Mouse (Mus musculus) C2C12 (cell line): ENCODE results near the gene Phlpp1.

Experiments
- CTCF ChIP-seq: IDR thresholded peaks from one replicate; pipeline ENCODE4 v1.5.1; 2011; ENCODE audit not compliant: control insufficient read depth, insufficient read depth, insufficient read length
- MAX ChIP-seq: IDR thresholded peaks from one replicate; pipeline ENCODE4 v1.6.1; 2011; ENCODE audit warnings: mild to moderate bottlenecking, control low read depth
- USF1 ChIP-seq: IDR thresholded peaks from one replicate; pipeline ENCODE4 v1.6.1; 2011; ENCODE audit warnings: low read depth, mild to moderate bottlenecking, control low read depth, moderate library complexity

DNA sequence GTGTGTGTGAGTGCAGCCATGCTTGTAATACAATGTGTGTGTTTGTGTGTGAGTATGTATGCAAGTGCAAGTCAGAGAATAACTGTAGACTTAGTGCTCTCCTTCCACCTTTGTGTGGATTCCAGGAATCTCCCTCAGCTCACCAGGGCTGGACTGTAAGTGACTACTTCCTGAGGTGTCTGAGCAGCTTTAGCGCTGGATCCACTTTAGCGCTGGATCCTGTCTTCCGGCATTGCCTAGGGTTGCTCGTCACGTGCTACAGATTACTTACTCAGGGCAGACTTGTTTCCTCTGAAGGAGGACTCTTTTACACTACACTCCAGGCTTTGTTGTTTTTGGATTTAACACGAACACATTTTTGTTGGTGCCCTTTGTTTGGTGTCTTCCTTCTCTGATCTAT lies 48.9 kb downstream of the Phlpp1 start:
- TF ChIP-seq USF1 (no peak), CTCF (no peak), MAX (no peak)
